Mouse (Mus musculus) heart, postnatal 0 days (tissue): ENCODE measurements around the gene Cic. TPM values are rescaled to one million over a fixed set of nuclear protein-coding genes. Genes with fewer than 3 reads are reported as not detected.

Experiments
- ATAC-seq: fragments of 200-750 bp; cut with Nextera tagmentation; 2 replicates; pipeline ENCODE4 v1.8.0; 2017; ENCODE audit warnings: low read depth, moderate number of reproducible peaks, moderate library complexity; ENCODE audit not compliant: insufficient read depth
- DNase-seq: peaks from one replicate; pipeline ENCODE4 v3.0.0-alpha.2; 2016; ENCODE audit warnings: low spot score
- H3K27ac ChIP-seq: fragments of 300-500 bp; sonication (generic); 2 replicates; pipeline ENCODE4 v1.5.1; 2014; ENCODE audit warnings: low read depth, mild to moderate bottlenecking
- H3K27me3 ChIP-seq: fragments of 300-500 bp; sonication (generic); 2 replicates; pipeline ENCODE4 v1.6.1; 2014; ENCODE audit warnings: low read length, mixed read lengths; ENCODE audit not compliant: control insufficient read depth, insufficient read depth
- H3K36me3 ChIP-seq: fragments of 300-500 bp; sonication (generic); replicated peaks from 2 replicates; pipeline ENCODE4 v1.6.1; 2014; ENCODE audit warnings: low read length, mixed read lengths; ENCODE audit not compliant: control insufficient read depth, insufficient read depth
- H3K4me1 ChIP-seq: fragments of 300-500 bp; sonication (generic); 2 replicates; pipeline ENCODE4 v1.6.1; 2014; ENCODE audit warnings: antibody characterized with exemption; ENCODE audit not compliant: control insufficient read depth, insufficient read depth
- H3K4me2 ChIP-seq: fragments of 300-500 bp; sonication (generic); 2 replicates; pipeline ENCODE4 v1.6.1; 2014; ENCODE audit warnings: low read depth, mild to moderate bottlenecking, low read length, moderate library complexity
- H3K4me3 ChIP-seq: fragments of 300-500 bp; sonication (generic); 2 replicates; pipeline ENCODE4 v1.5.1; 2014; ENCODE audit warnings: low read depth, low read length
- H3K9ac ChIP-seq: fragments of 300-500 bp; sonication (generic); replicated peaks from 2 replicates; pipeline ENCODE4 v1.6.1; 2014; ENCODE audit warnings: low read depth, low read length, mixed read lengths
- H3K9me3 ChIP-seq: fragments of 300-500 bp; sonication (generic); replicated peaks from 2 replicates; pipeline ENCODE4 v1.6.1; 2016; ENCODE audit warnings: low read length; ENCODE audit not compliant: control insufficient read depth
- CTCF ChIP-seq: IDR thresholded peaks from 2 replicates; pipeline ENCODE4 v1.5.1; 2016; ENCODE audit warnings: antibody characterized with exemption, control low read depth, low read depth
- EP300 ChIP-seq: IDR thresholded peaks from 2 replicates; pipeline ENCODE4 v1.6.1; 2016; ENCODE audit warnings: antibody characterized with exemption, low read depth
- WGBS: fragments of 180-500 bp; shearing (Covaris S2); extraction: QIAGEN DNeasy Blood & Tissue Kit; methylation state at CpG from one replicate; pipeline ENCODE4 v1.1.7; 2014; 5-methylcytosine and 5-hydroxymethylcytosine counted together
- polyA plus RNA-seq: library from polyadenylated mRNA; unstranded; fragments of >200 nt; fragmentation: Nextera tagmentation; extraction: Ambion mirVana; gene quantifications from 2 replicates; pipeline ENCODE4 v1.2.1, GENCODE M21; 2015
- total RNA-seq: library from RNA; depleted of rRNA; stranded (reverse); fragments of >200 nt; gene quantifications from 2 replicates; pipeline ENCODE4 v1.2.3, GENCODE M21; 2014; ENCODE audit warnings: low replicate concordance

Gene Cic
- total and polyA plus RNA-seq, 2 experiments from 2014 or later: 16.9 to 63.0 TPM

GRCm38 (mm10) chr7:25277998-25278340 lies 10.5 kb downstream of the Cic start:
- ATAC-seq (no peak), DNase-seq (no peak)
- peak overlapping the region; percentile 64 for H3K4me3 ChIP-seq
- WGBS: 2% methylated on average over 4 of the region's 4 CpGs
- peak overlapping the region; percentile 99 for H3K27ac ChIP-seq
- peaks cover 52% of the 10 kb centered on the region for H3K4me1 ChIP-seq
- peak overlapping the region; percentile 79 for H3K4me2 ChIP-seq
- peaks cover 7% of the 10 kb centered on the region for H3K36me3 ChIP-seq
- H3K27me3 ChIP-seq: no peaks in the 10 kb centered on the region
- no peak for TF ChIP-seq CTCF
- TF ChIP-seq EP300: no peak
- H3K9ac ChIP-seq: 0 out of 2 replicates have a peak overlapping the region, but pooled peaks have one; percentile 33
- H3K9me3 ChIP-seq: no peaks in the 10 kb centered on the region

DNA sequence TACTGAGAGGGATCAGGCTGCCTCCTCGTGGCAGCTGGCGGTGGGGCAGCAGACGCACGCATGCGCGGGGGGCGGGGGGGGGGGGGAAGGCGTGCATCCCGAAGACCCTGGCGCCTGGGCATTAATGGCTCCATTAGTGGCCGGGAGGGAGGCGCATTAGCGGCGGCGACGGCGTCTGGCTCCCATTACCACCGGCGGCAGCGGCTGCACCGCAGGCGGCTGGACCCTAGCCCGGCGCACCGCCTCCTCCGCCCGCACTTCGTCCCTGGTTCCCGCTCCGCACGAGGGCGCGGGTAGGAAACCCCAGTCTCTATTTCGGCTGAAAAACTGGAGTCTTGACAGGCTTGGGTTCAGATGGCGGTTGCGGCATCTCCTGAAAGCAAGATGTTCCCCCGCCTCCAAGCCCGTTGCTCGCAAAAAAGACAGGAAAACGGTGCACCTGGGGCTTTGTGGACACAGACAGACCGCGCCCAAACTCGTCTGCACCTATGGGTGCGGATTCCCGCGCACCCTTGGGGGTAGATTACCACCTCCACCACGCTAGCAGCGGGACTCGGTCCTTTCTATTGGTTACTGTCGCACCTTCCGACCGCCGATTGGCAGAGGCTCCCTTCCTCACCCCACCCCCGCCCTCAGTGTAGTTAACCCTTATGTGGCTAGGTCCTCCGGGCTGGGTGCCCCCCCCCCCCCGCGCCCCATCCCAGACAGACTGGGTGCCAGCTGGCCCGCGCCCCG lies 11.0 kb downstream of the Cic start:
- peaks cover 1% of the 10 kb centered on the region for H3K36me3 ChIP-seq
- peaks cover 55% of the 10 kb centered on the region for H3K4me1 ChIP-seq
- under 1% methylated on average over 47 of the region's 60 CpGs for WGBS
- peak overlapping the region; percentile 99 for H3K27ac ChIP-seq
- ATAC-seq (peak; percentile 53), DNase-seq (peak; percentile 88)
- no peak for TF ChIP-seq EP300
- TF ChIP-seq CTCF: peak; percentile 67
- H3K9ac ChIP-seq: peak overlapping the region; percentile 63
- peak overlapping the region; percentile 79 for H3K4me2 ChIP-seq
- no peaks in the 10 kb centered on the region for H3K9me3 ChIP-seq
- peak overlapping the region; percentile 64 for H3K4me3 ChIP-seq
- no peaks in the 10 kb centered on the region for H3K27me3 ChIP-seq

GRCm38 (mm10) chr7:25279076-25279860 lies 11.8 kb downstream of the Cic start:
- TF ChIP-seq CTCF (no peak; the same call in 1 of the 2 replicates), EP300 (peak; percentile 70; the same call in 1 of the 2 replicates)

DNA sequence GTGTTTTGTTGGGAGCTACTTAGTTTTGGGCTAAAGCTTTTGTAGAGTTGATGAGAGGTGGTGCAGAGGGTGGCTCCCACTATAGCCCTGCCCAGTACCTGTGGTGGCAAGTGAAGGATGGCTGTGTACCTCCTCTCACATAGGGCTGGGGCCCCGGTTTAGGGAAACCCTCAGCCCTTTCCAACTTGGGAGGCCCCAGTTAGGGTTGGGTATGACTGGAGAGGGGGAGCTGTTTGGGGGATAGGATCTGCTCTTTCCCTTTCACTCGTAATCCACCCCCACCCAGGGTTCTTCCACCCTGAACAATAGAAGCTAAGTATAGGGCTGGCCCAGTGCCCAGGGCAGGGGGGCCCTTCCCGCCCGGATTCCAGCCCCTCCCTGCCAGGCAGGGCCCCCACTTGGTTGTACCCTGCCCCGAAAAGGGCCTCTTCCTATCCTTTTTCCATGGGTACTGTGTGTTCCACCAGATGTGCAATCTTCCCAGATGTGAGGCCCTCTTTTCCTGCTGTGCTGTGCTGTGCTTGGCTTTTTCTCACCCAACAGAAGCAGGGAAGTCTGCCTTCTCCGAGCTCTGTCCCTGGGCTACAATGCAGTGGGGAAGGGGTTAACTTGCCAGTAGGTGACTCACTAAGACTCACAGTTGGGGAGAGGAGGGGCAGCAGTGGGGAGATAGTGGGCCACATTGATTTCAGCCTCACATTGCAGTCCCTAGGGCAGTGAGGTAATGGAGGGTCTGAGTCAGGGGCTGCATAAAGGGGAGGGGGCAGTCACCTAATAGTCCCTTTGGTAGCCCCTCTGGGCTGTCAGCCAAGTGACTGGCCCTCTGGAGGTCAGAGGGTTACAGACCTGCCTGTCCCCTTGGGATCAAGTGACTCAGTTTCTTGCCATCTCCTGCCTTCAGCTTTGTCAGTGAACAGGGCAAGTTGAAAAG lies 12.6 kb downstream of the Cic start:
- WGBS: 2% methylated on average over 6 of the region's 6 CpGs
- Histone ChIP-seq H3K27ac (peak overlapping the region; percentile 99), H3K9ac (peak overlapping the region; percentile 63), H3K27me3 (no peaks in the 10 kb centered on the region), H3K4me1 (peaks cover 60% of the 10 kb centered on the region), H3K36me3 (peaks cover 3% of the 10 kb centered on the region), H3K4me2 (peak overlapping the region; percentile 79), H3K9me3 (no peaks in the 10 kb centered on the region), H3K4me3 (peak overlapping the region; percentile 64)
- ATAC-seq: peak; percentile 2
- no peak for TF ChIP-seq CTCF
- TF ChIP-seq EP300: peak; percentile 97
- peak; percentile 81 for DNase-seq

More at GRCm38 (mm10) chr7:25279076-25279860, 11.8 kb downstream of the Cic start:
- Histone ChIP-seq H3K4me3 (peak overlapping the region; percentile 64), H3K4me2 (peak overlapping the region; percentile 79), H3K27ac (peak overlapping the region; percentile 99), H3K9me3 (no peaks in the 10 kb centered on the region), H3K9ac (peak overlapping the region; percentile 63), H3K27me3 (no peaks in the 10 kb centered on the region), H3K4me1 (peaks cover 60% of the 10 kb centered on the region), H3K36me3 (no peaks in the 10 kb centered on the region; the same call in 1 of the 2 replicates)
- under 1% methylated on average over 48 of the region's 49 CpGs for WGBS
- ATAC-seq: peak; percentile 30
- peak; percentile 80 for DNase-seq
